Mouse (Mus musculus): Measurements from ENCODE around the gene Erbb2. TPM values are rescaled to one million over a fixed set of nuclear protein-coding genes. Genes with fewer than 3 reads are reported as not detected.

The Erbb2 gene
- polyA plus RNA-seq (2015; fragmentation: Nextera tagmentation; extraction: Ambion mirVana), result 6.6 TPM in 2 replicates

DNA sequence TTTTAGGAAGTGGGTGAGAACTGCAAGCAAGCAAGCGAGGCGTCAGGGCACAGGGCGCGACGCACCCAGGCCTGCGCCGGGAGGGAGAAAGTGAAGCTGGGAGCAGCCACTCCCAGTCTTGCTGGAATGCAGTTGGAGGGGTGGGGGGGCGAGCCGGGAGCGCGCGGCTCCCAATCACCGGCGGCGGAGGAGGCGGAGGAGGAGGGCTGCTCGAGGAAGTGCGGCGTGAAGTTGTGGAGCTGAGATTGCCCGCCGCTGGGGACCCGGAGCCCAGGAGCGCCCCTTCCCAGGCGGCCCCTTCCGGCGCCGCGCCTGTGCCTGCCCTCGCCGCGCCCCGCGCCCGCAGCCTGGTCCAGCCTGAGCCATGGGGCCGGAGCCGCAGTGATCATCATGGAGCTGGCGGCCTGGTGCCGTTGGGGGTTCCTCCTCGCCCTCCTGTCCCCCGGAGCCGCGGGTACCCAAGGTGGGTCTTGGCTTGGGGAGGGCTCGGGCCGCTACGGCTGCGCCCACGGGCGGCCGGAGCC lies at the start of gene Erbb2:
Erbb2 (plus strand) TSS at position 198 of the 524 bp plus-strand sequence.

DNA sequence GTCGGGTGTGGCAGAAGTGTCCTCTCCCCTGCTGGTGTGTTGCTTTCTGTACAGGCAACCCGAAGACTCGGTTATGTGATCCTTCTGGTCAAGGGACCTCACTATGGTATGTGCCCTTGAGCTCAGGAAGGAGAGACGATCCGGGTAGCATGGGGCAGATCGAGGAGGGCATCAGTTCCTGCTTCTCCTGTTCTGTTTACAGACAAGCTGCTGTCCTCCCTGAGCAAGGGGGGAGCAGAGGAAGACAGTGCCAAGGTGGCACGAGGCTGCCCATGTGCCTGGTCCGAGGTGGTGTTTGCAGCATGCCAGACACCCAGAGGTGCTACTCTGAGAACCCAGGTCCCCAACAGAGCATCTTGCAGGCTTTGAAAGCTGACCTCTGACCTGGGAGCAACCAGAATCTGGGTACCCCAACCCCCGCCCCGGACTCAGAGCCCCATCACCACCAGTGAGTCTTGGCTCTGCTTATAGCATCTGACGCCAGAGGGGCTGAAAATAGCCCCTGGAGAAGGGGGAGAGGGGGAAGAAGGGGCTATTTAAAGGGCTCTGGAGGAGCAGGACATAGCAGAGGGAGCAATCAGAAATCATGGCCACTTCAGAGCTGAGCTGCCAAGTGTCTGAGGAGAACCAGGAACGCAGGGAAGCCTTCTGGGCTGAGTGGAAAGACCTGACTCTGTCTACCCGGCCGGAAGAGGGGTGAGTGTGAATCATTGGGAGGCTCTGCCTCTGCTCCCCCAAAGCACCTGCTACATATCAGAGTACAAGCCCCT lies 28.8 kb upstream of the Erbb2 start, which contains the start of gene Tcap:
Tcap (plus strand) TSS at position 551 of the 770 bp plus-strand sequence.

DNA sequence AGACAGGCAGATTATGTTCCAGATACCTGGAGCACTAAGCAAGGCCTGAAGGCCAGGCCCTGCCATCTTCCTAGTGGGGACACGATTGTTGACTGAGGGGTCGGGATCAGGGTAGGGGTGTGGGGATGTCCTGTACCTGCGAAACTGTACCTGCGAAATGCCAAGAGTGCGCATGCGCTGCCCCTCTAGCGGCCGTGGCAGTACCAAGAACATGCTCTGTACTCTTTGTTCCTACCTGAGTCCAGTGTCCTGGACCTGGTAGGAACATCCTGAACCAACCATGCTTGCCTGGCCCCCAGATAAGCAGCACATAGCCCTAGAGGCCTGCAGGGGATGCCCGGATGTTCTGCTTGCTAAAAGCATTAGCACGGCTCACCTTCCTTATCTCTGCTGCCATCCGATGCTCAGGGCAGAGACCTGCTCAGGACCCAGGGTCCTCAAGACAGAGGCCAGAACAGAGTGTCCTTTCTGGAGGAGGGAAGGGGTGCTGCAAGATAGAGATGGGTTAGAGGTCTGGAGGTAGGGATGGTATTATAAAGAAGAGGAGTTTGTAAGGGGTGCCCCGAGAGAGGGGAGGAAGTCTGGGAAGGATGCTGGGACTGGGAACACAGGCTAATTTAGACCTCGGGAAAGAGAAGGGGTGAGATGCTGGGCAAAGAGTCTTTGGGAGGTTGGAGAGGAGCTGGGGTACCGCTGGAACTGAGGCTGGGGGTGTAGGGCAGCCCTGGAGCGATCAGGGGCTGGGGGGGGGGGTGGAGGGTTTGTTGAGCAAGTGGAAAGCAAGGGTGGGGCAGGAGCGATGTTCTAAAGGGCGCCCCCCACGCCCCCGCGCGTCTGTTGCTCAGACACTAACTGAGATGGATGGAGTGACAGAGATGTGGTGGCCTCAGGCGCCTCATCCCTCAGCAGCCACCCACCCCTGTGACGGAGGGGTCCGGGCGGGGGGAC lies 26.4 kb upstream of the Erbb2 start, which contains the start of gene Pnmt:
Pnmt (plus strand) TSS at position 813 of the 948 bp plus-strand sequence.

DNA sequence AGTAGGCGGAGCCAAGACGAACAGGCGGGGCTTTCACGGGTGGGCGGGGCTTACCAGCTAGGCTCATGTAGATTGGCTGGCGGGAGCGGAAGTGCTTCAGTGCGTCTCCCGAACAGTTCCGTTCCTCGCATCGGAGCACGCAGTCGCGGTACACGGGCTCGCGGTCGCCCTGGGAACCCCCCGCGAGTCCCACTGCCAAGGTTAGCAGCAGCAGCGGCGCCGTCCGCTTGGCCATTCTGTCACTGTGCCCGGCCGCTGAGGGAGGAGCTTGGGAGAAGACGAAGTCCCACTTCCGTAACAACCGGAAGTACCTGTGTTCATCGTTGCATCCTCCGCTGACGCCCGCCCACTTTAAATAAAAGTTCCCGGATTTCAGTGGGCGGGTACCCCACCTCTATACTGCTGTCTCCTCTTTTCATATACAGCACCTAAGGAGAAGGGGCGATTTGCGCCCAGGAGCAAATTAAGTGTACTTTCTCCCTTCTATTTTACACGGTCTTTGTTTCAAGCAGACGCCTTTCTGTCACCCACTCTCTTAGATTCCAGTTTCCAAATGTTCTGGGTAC lies 12.0 kb upstream of the Erbb2 start, which contains the start of gene Pgap3:
Pgap3 (minus strand) TSS at position 330 of the 566 bp plus-strand sequence.

DNA sequence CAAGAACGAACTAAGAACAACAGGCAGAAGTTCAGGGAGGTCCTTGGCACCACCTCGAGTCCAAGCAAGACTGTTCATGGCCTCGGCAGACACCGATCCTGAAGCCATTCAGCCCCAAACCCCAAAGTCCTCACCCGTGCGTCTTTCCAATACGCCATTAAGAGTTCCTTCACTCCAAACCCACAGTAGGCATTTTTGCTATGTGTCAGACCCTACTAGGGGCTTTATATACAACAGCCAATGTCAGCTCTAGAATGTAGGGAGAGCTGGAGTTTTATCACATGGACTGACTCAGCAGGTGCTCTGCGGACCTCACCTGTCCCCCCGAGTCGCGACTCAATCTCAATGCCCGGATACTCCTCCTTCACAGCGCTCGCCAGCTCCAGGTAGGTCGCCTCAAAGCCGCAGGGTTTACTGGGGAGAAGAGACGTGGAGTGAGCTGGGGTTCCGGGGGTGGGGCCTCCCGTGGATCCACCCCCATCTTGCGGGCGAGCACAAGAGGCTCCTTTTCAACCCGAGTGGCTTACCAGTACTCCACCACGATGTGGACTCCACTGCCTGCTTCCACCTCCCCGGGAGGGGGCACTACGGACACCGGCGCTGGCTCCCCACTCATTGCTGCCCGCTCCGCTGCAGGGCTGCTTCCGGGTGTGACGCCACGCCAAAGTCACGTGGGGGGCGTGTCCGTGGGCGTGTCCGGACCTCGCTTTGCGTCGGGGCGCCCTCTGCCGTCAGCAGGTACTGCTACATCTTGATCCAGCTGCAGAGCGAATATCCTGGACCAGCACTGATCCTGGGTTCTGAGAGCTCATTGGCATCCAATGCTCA lies 26.3 kb downstream of the Erbb2 start, which contains the start of gene Mien1:
Mien1 (minus strand) TSS at position 661 of the 828 bp plus-strand sequence.

DNA sequence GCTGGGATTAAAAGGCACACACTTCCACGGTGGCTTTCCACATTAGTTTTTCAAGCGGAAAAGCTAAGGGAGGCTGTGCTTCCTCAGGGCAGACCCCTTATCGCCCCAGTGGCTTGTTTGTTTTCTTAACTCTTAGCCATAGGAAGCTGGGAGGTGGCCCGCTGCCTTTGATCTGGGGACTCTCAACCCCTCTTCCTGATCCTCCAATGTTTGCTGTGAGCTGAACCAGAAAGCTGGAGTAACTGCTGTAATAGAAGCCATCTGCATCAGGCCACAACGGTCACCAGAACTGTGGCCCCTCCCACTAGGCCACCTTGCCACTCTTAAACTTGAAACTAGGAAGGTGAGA lies 33.9 kb downstream of the Erbb2 start, which contains the start of gene Grb7:
Grb7 (plus strand) TSS at position 182 of the 349 bp plus-strand sequence.

Other genes with a start within 250 kb of the Erbb2 start
- 46.4 and 48.2 TPM in 2 replicates for gene Med1, start 219.2 kb upstream of the Erbb2 start, polyA plus RNA-seq (2015; fragmentation: Nextera tagmentation; extraction: Ambion mirVana)
- 5.5 and 5.8 TPM in 2 replicates for gene Cdk12, start 209.4 kb upstream of the Erbb2 start, polyA plus RNA-seq (2015; fragmentation: Nextera tagmentation; extraction: Ambion mirVana)
- gene Neurod2, start 82.8 kb upstream of the Erbb2 start, polyA plus RNA-seq (2015; fragmentation: Nextera tagmentation; extraction: Ambion mirVana), result 13.6 and 15.7 TPM in 2 replicates
- 4.3 and 5.5 TPM in 2 replicates for gene Ppp1r1b, start 64.1 kb upstream of the Erbb2 start, polyA plus RNA-seq (2015; fragmentation: Nextera tagmentation; extraction: Ambion mirVana)
- gene Stard3, start 54.1 kb upstream of the Erbb2 start, polyA plus RNA-seq (2015; fragmentation: Nextera tagmentation; extraction: Ambion mirVana), result 25.3 and 25.6 TPM in 2 replicates
- gene Tcap, start 28.7 kb upstream of the Erbb2 start, polyA plus RNA-seq (2015; fragmentation: Nextera tagmentation; extraction: Ambion mirVana), result 0.27 and 0.33 TPM in 2 replicates
- gene Pnmt, start 26.0 kb upstream of the Erbb2 start, polyA plus RNA-seq (2015; fragmentation: Nextera tagmentation; extraction: Ambion mirVana), result 3.2 and 3.7 TPM in 2 replicates
- 7.6 and 8.4 TPM in 2 replicates for gene Pgap3, start 12.0 kb upstream of the Erbb2 start, polyA plus RNA-seq (2015; fragmentation: Nextera tagmentation; extraction: Ambion mirVana)
- gene Mien1, start 26.5 kb downstream of the Erbb2 start, polyA plus RNA-seq (2015; fragmentation: Nextera tagmentation; extraction: Ambion mirVana), result 270 and 284 TPM in 2 replicates
- 0.80 and 1.0 TPM in 2 replicates for gene Grb7, start 33.9 kb downstream of the Erbb2 start, polyA plus RNA-seq (2015; fragmentation: Nextera tagmentation; extraction: Ambion mirVana)
- 0.26 and 0.32 TPM in 2 replicates for gene Ikzf3, start 133.6 kb downstream of the Erbb2 start, polyA plus RNA-seq (2015; fragmentation: Nextera tagmentation; extraction: Ambion mirVana)
- 0.47 and 0.81 TPM in 2 replicates for gene Zpbp2, start 138.6 kb downstream of the Erbb2 start, polyA plus RNA-seq (2015; fragmentation: Nextera tagmentation; extraction: Ambion mirVana)
- 76.4 and 90.5 TPM in 2 replicates for gene Ormdl3, start 174.9 kb downstream of the Erbb2 start, polyA plus RNA-seq (2015; fragmentation: Nextera tagmentation; extraction: Ambion mirVana)
- gene Lrrc3c, start 185.8 kb downstream of the Erbb2 start, polyA plus RNA-seq (2015; fragmentation: Nextera tagmentation; extraction: Ambion mirVana), result not detected in 2 replicates
- 0.33 and 0.52 TPM in 2 replicates for gene Gm12355, start 213.2 kb downstream of the Erbb2 start, polyA plus RNA-seq (2015; fragmentation: Nextera tagmentation; extraction: Ambion mirVana)
- not detected in 2 replicates for gene Gsdma3, start 213.9 kb downstream of the Erbb2 start, polyA plus RNA-seq (2015; fragmentation: Nextera tagmentation; extraction: Ambion mirVana)
- gene Gsdma2, start 234.3 kb downstream of the Erbb2 start, polyA plus RNA-seq (2015; fragmentation: Nextera tagmentation; extraction: Ambion mirVana), result not detected in 2 replicates

Data from neural tube, postnatal 0 days (tissue).